Mouse (Mus musculus) megakaryocyte, adult 5-6 weeks (primary cell): ENCODE measurements around the gene Ccdc9. TPM values are rescaled to one million over a fixed set of nuclear protein-coding genes. Genes with fewer than 3 reads are reported as not detected.

Source experiments
- ATAC-seq: 2 replicates; pipeline ENCODE4 v1.8.0; 2016; ENCODE audit warnings: mild to moderate bottlenecking, inconsistent platforms; ENCODE audit not compliant: poor library complexity, severe bottlenecking
- total RNA-seq, 2 experiments: library from RNA; stranded (forward) in 1 of 2; stranded (reverse) in 1 of 2; fragments of 153-499, 151-499 nt in 1 of 2; fragments of 221-1000, 200-1000 nt in 1 of 2; gene quantifications; 2 replicates each; pipeline versions ENCODE4 v1.2.3 to v1.2.4; 2015 to 2017

The Ccdc9 gene
- 26.0 and 30.3 TPM in 2 replicates for total RNA-seq (2015)
- total RNA-seq (2017) = 117 and 121 TPM in 2 replicates

DNA sequence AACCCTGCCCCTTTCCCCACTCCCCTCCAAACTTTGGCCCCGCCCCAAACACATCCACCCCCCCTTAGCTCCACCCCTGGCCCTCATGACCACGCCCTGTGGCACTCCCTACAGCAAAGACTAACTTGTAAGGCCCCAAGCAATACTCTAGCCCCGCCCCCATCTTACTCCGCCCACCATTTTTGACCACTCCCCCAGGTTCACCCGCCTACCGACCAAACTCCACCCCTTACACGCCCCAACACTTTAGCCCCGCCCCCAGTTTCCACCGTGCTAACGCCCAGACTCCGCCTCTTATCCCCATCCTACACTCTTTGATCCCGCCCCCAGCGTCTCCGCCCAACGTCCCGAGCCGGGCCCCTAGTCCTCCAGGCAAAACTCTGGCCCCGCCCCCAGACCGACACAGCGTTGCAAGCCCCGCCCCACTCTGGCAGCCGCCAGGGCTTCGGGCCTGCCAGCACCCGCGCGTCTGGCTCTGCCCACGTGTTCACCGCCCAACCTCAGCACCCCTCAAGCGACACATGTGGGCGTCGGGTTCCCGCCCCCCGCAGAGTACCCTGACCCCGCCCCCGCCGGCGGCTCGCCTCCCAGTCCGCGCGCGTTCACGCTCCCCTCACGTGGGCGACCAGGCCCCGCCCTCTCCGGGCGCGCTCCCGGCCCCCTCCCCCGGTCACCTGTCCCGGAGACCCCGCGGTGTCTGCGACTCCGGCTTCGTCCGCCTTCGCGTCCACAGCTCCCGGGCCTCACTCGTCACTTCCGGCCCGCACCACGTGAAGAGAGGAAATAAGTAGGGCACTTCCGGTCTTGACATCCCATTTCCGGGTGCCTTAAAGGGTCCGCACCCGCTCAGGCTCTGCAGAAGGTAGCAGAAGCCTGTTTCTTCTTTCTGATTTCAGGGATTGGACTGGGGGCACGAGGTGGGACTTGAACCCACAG lies at the start of gene Ccdc9:
TSS of gene Ccdc9 (minus strand) at position 770 of the 936 bp plus-strand sequence.
- peak; percentile 81 for ATAC-seq

DNA sequence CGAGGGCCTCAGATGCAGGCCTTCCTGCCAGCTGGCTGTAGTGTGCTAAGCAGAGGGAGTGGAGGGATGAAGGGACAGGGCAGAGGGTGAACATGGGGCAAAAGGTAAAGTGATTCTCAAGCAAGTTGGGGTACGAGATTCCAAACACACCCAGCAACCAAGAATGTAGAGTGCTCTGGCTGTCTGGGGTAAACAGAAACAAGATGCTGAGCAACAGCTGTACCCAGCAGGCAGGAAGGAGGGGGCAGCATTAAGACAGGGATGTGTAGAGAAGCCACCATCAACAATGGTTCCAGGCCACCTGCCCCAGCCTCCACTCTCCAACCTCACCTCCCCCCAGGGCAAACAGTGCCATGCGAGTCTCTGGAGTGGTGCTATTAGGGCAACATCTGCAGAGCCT lies 42.6 kb upstream of the Ccdc9 start:
- ATAC-seq = no peak

DNA sequence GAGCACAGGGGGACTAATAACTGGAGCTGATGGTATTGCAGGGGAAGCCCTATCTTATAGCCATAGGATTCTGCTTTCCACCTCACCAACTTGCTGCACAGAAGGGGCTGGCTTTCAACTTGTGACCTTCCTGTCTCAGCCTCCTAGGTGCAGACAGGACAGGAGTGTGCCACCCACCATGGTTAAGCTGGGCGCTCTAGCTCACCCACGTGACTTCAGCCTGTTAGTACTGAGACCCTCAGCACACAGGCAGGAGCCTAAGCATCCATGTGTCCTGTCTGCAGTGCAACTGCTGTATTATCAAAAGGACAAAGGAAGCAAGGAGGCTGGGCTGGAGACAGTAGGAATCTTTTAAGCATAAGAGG lies 40.0 kb upstream of the Ccdc9 start:
- ATAC-seq = no peak

DNA sequence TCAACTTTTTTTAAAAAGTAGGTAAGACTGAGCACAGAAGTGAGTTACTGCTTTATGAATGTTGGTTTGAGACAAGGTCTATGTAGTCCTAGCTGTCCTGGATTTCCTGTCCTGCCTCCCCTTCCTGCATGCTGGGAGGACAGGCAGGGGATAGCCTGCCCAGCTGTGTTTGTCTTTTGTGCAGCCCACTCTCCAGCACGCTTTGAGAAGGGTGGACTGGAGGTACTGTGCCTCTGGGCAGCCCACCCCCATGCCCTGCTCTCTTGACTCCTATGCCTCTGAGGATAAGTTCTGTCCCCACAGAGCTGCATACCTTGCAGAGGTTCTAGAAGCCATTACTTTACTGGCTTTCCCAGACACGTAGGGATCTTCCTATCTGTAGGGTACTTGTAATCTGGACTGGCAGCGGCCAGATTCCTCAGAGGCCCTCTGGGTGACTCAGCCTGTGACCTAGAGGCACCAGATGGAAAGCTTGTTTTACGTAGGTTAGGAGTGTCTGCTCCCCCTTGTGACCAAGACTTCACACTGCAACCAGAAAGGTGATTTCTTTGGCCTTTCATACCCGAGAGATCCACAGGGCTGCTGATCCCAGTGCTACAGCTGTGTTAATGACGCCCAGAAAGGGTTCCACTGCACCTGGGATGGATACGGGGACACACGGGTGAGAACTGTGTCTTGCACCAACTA lies 39.5 kb upstream of the Ccdc9 start:
- ATAC-seq = peak; percentile 99

DNA sequence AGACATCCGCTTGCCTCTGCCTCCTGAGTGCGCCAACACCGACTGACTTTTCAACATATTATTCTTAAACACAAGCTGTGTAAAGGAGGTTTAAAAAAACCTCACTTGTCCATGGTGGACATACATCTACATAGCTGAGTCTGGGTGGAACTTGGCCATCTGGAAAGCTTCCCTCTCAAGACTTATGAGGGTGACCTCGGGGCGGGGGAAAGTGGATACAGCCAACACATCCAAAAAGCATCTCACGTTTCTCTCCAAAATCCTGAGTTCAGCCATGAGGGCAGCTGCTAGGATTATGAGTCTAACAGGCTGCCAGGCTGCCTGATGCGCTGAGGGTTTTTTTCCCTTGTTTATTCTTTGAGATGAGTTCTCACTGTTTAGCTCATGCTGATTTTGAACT lies 38.1 kb upstream of the Ccdc9 start:
- no peak for ATAC-seq

DNA sequence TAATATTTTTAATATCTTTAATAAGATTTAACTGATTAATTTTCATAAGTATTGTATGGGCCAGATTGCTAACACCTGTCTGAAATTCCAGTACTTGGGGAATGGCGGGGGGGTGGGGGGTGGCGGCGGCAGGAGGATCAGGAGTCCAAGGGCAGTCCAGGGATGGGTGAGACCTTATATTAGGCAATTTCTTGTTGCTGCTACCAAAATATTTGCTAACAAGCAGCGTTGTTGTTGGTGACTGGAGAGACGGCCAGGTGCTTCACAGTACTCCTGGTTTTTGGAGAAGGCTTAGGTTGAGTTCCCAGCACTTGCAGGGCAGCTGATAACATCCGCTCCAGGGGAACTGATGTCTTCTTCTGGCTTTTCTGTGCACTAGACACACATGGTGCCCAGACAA lies 33.9 kb upstream of the Ccdc9 start:
- ATAC-seq = no peak

DNA sequence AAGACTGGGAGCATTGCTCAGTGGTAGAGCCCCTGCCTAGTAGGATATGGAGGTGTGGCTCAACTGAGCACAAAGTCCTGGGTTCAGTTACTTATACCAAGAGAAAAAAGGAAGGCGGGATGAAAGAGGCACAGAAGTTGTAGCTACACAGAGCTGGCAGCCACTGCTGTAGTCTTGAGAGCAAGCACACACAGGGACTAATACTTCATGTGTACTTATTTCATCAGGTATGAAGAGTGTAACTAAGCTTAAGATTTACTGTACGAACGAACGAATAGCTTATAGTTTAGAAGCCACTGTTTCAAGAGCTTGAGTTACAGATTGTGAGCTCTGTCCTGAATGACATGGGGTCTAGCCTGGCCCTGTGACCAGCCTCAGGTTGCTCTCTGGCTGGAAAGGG lies 32.6 kb upstream of the Ccdc9 start:
- no peak for ATAC-seq

DNA sequence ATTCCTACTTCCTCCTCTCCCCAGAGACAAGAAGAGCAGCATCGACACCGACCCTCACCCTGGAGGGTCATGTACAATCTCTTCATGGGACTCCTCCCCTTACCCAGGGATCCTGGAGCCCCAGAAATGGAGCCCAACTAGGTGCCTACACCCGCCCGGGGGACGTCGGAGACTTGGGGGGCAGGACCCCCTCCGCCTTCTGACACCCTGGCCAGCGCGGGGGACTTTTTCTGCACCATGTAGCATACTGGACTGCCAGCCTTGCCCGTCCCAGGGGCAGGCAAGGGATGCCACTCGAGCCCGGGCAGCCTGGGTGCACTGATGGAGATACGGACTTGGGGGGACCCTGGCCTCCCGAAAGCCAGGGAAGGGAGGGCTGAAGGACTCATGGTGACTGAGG lies 30.5 kb upstream of the Ccdc9 start:
- ATAC-seq = no peak

DNA sequence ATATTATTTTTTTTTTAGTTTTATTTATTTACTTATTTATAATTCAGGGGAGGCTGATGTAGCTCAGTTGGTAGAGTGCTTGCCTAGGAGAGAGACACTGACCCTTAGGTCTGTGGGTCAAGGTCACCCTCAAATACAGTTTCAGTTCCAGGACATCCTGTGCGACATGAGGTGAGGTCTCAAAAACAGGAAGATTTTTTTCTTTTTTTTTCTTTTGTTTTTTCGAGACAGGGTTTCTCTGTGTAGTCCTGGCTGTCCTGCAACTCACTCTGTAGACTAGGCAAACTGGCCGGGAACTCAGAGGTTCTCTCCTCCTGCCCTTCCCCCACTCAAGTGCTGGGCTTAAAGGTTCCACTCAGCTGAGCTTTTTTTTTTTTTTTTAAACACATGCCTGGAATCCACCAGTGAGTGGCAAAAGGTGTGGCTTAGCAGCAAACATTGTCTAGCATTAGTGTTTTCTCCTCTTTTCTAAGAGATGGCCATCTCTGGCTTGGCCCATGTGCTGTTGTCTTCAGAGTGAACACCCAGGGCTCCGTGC lies 28.7 kb upstream of the Ccdc9 start:
- ATAC-seq = no peak

DNA sequence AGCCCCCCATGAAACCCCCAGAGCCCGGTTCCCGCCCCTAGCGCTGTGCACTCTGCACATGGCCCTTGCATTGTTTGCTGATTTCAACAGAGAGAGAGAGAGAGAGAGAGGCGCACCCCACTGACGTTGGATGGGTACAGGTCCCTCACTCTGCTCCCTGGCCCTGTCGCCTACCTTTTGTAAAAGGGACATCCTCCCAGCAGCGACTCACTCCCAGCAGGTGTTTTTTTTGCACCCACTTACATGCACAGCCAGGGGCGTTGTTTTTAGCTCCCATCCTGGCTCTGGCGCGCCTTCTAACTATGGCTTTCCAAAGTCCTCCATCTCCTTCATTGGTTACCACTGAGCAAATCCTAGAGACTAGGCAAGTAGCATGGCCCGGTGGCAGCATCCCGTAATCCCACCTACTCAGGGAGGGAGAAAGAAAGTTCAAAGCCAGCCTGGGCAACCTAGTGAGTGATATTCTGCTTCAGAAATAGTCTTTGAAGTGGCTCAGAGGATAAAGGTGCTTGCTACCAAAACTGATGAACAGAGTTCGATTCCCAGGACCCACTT lies 27.7 kb upstream of the Ccdc9 start:
- ATAC-seq = no peak

DNA sequence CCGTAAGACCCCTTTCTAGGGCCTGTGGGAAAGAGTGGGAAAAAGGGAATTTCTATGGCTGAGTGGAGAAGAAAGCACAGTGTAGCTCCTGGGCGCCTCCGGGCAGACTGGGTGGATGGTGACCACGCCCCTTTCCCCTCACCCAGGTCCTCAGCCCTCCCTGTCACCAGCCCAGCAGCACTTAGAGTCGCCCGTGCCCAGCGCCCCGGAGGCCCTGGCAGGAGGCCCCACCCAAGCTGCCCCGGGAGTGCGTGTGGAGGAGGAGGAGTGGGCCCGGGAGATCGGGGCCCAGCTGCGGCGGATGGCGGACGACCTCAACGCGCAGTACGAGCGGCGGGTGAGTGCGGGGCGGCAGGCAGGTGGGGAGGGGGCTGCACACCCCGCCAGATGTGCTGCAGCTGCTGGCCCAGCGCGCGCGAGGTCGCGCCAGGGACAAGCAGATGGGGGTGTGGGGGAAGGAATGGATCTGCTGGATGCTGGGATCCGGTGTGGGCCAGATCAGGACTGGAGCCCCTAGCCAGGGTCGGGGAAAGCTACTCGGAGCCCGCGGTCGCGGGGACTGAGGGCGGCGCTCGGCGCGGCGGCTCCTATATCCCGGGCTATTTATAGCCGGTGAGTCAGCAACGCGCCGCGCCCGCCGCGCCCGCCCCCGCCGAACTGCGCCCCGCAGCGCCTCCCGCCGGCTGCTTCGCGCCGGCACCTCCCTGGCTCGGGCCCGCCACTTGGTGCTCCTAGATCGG lies 27.1 kb upstream of the Ccdc9 start:
- peak; percentile 36 for ATAC-seq

DNA sequence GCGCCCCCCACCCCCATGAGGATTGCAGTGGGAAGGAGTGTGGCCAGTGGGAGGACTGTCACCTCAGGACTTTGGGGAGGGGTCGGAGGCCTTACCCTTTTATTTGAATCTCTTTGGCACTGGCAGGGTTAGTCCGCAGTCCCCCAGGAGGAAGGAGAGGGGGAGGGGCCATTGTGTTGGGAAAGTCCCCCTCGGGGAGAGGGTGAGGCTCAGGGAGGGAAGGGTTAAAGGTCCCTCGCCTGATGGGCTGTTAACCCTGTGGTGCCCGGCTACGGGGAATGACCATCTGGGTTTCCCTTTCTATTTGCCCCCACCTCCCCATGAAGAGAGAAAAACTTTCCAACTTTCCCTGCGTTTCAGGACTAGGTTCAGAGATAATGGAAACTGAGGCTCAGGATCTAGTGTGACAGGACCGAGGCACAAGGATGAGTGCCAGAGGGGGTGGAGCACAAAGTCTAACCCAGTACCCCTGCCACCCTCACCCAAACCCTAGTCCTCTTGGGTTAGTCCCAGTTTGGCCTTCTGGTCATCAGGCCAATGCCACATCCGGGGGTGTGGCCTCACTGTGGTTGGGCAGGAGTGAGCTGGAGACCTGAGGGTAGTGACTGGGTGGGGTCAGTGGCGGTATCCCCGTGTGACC lies 26.2 kb upstream of the Ccdc9 start:
- ATAC-seq = peak; percentile 65

DNA sequence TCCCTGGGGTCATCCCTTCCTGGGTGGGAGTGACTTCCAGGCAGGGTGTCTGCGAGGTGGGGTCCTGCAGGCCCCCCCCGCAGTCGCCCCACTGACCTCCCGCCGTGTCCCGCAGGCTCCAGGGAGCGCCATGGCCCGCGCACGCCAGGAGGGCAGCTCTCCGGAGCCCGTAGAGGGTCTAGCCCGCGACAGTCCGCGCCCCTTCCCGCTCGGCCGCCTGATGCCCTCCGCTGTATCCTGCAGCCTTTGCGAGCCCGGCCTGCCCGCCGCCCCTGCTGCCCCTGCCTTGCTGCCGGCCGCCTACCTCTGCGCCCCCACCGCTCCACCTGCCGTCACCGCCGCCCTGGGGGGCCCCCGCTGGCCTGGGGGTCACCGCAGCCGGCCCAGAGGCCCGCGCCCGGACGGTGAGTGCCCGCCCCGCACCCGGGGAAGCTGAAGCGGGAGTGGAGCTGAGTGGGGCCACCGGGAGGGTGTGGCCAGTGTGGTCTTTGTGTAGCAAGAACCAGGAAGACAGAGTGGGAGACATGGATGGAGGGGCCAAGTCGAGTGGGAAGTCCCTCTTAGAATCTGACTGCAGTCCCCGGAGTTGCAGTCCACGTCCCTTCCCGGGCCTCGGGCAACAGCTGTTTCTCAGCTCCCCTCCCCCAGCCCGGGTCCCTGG lies 25.5 kb upstream of the Ccdc9 start:
- no peak for ATAC-seq

DNA sequence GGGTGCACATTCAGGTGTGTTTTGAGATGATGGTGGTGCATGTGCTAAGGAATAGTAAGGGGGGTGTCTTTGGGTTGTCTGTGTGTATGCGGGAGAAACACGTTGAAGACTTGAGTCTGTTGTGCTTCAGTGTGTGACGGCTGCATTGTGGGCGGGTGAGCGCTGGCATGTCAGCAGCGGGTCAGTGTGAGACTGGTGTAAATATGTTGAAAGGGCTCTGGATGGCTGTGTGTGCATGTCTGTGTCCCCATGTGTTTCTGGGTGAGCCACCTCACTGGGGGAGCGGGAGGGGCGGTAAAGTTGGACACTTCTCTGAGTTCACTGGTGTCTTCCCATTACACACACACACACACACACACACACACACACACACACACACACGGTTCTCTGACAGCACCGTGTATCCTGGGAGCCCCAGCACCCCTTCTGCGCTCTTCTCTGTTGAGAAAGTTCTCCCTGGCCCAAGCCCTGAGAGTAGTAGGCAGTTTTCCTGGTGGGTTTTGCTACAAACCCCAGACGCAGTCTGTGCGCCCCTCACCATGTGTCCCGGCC lies 24.9 kb upstream of the Ccdc9 start:
- ATAC-seq = no peak

DNA sequence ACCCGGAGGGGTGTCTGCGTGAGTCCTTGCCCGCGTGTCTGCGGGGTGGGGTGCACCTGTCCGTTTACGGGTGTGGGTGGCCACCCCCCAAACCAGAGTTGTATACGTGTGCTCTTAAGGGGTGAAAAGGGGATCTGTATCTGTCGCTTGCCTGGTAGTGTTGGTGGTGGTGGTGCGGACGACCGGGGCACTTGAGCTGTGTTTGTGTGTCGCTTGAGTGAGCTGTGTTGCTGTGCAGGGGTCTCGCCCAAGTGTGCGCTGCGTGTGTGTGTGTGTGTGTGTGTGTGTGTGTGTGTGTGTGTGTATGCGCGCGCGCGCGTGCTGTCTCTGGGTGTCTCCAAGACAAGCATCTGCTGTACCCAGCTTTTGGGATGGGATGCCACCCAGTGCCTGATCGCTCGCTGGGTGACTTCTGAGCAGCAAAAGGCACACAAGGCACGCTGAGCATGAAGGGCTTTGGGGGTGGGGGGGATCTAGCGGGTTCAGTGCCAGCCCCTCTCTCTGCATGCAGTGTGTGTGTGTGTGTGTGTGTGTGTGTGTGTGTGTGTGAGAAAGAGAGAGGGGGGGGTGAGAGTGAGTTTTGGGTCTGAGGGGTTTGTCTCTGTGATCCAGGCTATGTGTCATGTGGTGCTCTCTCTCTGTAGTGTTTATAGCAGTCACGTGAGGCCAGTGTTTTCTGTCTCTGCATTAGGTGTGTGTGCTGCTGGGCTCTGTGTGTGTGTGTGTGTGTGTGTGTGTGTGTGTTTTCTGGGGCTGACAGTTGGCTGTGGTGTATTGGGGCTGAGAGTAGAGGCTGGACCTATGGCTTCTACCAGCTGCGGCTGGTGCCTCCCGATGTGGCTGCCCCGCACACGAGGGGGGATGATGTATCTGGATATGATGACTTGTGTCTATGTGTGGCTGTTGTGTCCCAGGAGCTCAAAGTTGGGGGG lies 24.2 kb upstream of the Ccdc9 start:
- ATAC-seq = no peak

DNA sequence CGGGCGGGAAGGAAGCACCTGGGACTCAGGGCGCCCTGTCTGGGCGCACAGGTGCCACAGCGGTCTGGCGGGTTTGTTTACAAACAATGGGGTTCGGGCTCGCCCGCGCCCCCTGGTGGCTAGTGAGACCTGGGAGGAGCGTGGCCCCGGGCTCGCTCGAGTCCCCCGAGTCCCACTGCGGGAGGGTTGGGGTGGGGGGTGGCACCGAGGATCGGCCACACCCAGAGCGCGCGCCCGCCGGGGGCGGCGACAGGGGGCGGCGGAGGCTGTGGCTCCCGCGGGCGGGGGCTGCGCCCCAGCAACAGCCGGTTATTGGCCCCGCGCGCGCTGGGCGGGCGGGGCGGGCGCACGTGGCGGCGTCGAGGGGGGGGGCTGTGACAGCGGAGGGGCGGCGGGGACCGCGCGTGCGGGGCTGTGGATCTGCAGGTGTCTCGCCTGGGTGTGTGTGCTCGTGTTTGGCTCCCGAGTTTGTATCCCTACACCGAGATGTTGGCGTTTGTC lies 23.5 kb upstream of the Ccdc9 start:
- peak; percentile 36 for ATAC-seq

DNA sequence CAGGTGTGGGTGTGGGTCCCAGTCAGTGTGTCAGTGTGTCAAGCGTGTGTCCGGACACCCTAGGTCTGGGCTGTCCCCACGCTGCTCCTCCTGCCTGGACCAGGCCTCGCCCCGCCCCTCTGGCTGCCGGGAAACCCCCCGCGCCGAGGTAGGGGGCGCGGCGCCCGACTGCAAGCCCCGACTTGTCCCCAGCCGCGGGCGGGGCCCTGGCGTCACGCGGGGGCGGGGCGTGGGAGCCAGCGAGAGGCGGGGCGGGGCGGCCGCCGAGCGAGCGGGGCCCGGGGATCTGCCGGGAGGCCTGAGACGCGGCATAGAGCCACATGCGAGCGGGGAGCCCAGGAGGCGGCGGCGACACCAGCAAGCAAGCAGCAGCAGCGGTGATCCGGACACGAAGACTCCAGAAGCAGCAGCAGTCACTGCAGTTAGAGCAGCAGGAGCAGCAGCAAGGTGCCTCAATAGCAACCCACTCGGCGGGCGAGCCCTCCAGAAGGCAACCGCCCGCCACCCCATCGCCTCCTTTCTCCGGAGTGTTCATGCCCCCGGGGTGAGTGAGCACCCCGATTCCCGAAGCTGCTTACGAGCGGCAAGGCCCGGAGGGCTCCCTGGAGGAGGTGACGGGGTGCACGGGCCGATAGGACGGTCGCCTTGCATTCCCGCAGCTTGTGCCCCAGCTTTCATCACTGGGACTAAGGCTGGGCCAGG lies 22.9 kb upstream of the Ccdc9 start:
- ATAC-seq = peak; percentile 20
